Mouse (Mus musculus) ES-Bruce4 (cell line): ENCODE measurements around the gene Qrfpr. TPM values are rescaled to one million over a fixed set of nuclear protein-coding genes. Genes with fewer than 3 reads are reported as not detected.

ENCODE experiments used
- H3K27ac ChIP-seq: 2 replicates; pipeline ENCODE4 v1.5.1; 2012; ENCODE audit warnings: low read length, inconsistent platforms; ENCODE audit not compliant: insufficient read depth
- H3K27me3 ChIP-seq: 2 replicates; pipeline ENCODE4 v1.6.1; 2012; ENCODE audit warnings: mild to moderate bottlenecking, low read length, inconsistent platforms; ENCODE audit not compliant: control insufficient read depth, poor library complexity, insufficient read depth, severe bottlenecking
- H3K36me3 ChIP-seq: 2 replicates; pipeline ENCODE4 v1.6.1; 2012; ENCODE audit warnings: inconsistent platforms, mild to moderate bottlenecking, low read length, moderate library complexity; ENCODE audit not compliant: control insufficient read depth, poor library complexity, insufficient read depth, severe bottlenecking
- H3K4me1 ChIP-seq: one replicate; pipeline ENCODE4 v1.8.1; 2011; ENCODE audit warnings: low read length; ENCODE audit not compliant: control insufficient read depth, insufficient read depth
- H3K4me3 ChIP-seq: 2 replicates; pipeline ENCODE4 v1.5.1; 2011; ENCODE audit warnings: low read depth, mild to moderate bottlenecking, low read length
- H3K9ac ChIP-seq: 2 replicates; pipeline ENCODE4 v1.6.1; 2012; ENCODE audit warnings: low read depth, mild to moderate bottlenecking, inconsistent platforms; ENCODE audit not compliant: poor library complexity, severe bottlenecking
- H3K9me3 ChIP-seq: replicated peaks from 2 replicates; pipeline ENCODE4 v1.6.1; 2012; ENCODE audit warnings: mild to moderate bottlenecking, low read length, inconsistent platforms; ENCODE audit not compliant: control insufficient read depth, poor library complexity, insufficient read depth, severe bottlenecking
- CTCF ChIP-seq: IDR thresholded peaks from one replicate; pipeline ENCODE4 v1.8.1; 2011; ENCODE audit warnings: low read depth, low read length
- EP300 ChIP-seq: IDR thresholded peaks from 2 replicates; pipeline ENCODE4 v1.6.1; 2011; ENCODE audit warnings: low read depth, low read length; ENCODE audit not compliant: insufficient read depth
- POLR2A ChIP-seq: IDR thresholded peaks from one replicate; pipeline ENCODE4 v1.8.1; 2011; ENCODE audit warnings: low read length; ENCODE audit not compliant: insufficient read depth
- polyA plus RNA-seq: library from polyadenylated mRNA; stranded (reverse); fragments of >200 nt; gene quantifications from 2 replicates; pipeline ENCODE4 v1.2.4, GENCODE M21; 2011; ENCODE audit warnings: low read depth; ENCODE audit not compliant: missing spikeins, insufficient read depth, insufficient read length

Gene Qrfpr
- polyA plus RNA-seq, 1 experiment = not detected

DNA sequence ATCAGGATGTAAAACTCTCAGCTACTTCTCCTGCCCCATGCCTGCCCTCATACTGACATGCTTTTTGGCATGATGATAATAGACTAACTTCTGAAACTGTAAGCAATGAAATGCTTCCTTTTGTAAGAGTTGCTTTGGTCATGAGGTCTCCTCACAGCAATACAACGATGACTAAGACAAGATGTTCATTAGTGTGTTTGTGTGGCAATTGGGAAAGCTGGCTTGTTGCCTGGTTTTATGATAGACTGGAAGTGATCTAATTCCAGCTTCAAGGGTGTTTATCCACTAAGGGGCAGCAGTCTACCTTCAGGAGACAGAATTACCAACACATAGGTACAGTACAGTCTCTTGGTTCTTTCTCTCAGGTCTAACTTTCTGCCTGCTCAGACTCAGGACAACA is 5.1 kb upstream of the Qrfpr start:
- Histone ChIP-seq H3K4me1 (no peaks in the 10 kb centered on the region), H3K9ac (no peak overlapping the region), H3K9me3 (no peaks in the 10 kb centered on the region), H3K27ac (no peak overlapping the region), H3K4me3 (no peak overlapping the region), H3K36me3 (no peaks in the 10 kb centered on the region), H3K27me3 (peaks cover 1% of the 10 kb centered on the region; the same call in 1 of the 2 replicates)
- TF ChIP-seq POLR2A (no peak), CTCF (no peak), EP300 (no peak)

DNA sequence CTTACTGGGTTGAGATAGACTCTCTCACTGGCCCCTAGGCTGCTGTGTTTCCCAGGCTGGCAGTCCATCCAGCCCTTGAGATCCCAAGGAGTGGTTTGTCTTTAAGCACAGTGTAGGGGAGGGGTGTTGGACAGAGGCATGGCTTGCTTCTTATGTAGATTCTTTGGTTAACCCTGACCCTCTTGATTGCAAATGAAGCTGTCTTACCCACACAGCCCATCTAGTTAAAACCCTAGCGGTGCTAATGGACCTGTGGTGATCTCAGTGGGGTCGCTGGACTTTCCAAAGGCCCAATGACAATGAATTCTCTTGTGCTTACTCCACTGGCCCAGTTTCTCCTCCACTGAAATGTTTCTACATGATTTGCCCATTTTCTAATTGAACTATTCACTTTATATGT is 1.2 kb upstream of the Qrfpr start:
- no peak overlapping the region for H3K4me3 ChIP-seq
- H3K4me1 ChIP-seq = no peaks in the 10 kb centered on the region
- no peak for TF ChIP-seq CTCF
- TF ChIP-seq POLR2A = no peak
- no peak for TF ChIP-seq EP300
- no peaks in the 10 kb centered on the region for H3K9me3 ChIP-seq
- H3K27ac ChIP-seq = no peak overlapping the region
- no peaks in the 10 kb centered on the region for H3K36me3 ChIP-seq
- no peak overlapping the region for H3K9ac ChIP-seq
- peaks cover 3% of the 10 kb centered on the region; the same call in 1 of the 2 replicates for H3K27me3 ChIP-seq

DNA sequence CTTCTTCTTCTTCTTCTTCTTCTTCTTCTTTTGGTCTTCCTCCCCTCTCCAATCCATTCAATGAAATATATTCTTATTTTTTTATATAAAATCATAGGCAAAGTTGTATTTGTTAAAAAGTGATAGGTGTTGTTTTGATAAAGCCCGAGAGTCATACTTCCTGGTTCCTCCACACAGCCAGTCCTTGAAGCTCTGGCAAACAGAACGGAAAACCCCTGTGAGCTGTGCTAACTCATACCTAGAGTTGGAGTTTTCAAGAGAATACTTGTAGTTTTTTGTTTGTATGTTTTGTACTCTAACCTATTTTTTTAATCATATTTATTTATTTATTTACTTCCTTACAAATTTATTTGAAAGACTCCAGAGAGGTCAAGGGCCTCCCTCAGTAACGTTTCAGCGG is 9.4 kb downstream of the Qrfpr start:
- no peaks in the 10 kb centered on the region for H3K27me3 ChIP-seq

DNA sequence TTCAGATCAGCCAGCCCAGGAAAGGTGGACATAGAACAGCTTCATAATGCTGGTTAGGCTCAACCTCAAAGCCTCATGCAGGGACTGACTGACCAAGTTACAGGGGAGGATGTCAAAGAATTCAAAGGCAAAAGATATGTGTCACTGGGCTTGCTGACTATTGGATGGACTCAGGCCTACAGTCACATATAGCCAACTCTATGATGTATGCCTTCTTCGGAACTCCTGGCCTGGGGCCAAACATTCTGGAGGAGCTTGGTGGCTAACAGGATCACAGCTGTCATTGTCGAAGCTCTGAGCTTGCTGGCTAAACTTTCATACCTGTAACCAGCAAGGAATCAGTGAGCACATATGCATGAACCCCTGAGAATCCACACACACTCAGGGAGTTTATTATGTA is 11.2 kb downstream of the Qrfpr start:
- H3K9me3 ChIP-seq = no peaks in the 10 kb centered on the region
- no peak overlapping the region for H3K9ac ChIP-seq
- no peak overlapping the region for H3K4me3 ChIP-seq
- no peaks in the 10 kb centered on the region for H3K36me3 ChIP-seq
- H3K27ac ChIP-seq = no peak overlapping the region
- no peaks in the 10 kb centered on the region for H3K4me1 ChIP-seq
- no peak for TF ChIP-seq EP300
- no peak for TF ChIP-seq CTCF
- no peak for TF ChIP-seq POLR2A
- no peaks in the 10 kb centered on the region; the same call in 1 of the 2 replicates for H3K27me3 ChIP-seq

More for the DNA sequence above, 9.4 kb downstream of the Qrfpr start:
- H3K9ac ChIP-seq = no peak overlapping the region
- H3K36me3 ChIP-seq = no peaks in the 10 kb centered on the region
- H3K9me3 ChIP-seq = no peaks in the 10 kb centered on the region
- H3K4me1 ChIP-seq = no peaks in the 10 kb centered on the region
- H3K4me3 ChIP-seq = no peak overlapping the region
- no peak overlapping the region for H3K27ac ChIP-seq
- no peak for TF ChIP-seq POLR2A
- TF ChIP-seq EP300 = no peak
- no peak for TF ChIP-seq CTCF

DNA sequence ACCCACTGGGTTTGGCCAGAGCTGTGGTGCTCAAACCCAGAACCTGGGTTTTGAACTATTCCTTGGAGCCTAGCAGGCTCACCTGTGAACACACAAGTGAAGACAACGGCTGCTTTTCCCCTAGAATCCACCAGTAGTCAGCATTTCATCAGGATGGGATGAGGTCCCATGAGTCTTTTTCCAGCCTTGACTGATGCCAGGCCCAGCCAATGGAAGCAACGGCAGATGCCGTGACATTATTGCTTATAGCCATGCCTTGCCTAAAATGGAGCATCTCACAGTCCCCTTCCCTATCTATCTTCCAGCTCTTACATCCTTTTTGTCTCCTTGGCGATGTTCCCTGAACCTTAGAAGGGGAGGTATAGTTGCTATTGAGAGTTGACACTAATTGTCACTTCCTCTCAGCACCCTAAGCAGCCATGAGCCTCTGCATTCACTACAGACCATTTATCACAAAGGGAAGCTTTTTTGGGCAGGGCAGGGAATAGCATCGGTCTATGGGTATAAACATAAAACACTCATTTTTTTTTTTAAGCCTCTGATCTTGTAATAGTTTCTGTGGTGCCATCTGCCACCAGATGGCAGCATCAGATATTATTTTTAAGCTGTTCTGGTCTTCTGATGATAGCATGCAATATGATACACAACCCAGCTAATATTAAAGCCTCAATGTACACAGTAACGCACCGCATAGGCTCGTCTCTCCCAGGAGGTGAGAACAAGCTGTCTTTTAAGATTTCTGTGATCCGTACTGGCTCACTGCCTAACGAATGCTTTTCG is 12.1 kb downstream of the Qrfpr start:
- no peak for TF ChIP-seq EP300
- TF ChIP-seq CTCF = no peak
- no peak for TF ChIP-seq POLR2A
- Histone ChIP-seq H3K27ac (no peak overlapping the region), H3K9ac (no peak overlapping the region), H3K36me3 (no peaks in the 10 kb centered on the region), H3K4me3 (no peak overlapping the region), H3K27me3 (no peaks in the 10 kb centered on the region; the same call in 1 of the 2 replicates), H3K9me3 (no peaks in the 10 kb centered on the region), H3K4me1 (no peaks in the 10 kb centered on the region)

DNA sequence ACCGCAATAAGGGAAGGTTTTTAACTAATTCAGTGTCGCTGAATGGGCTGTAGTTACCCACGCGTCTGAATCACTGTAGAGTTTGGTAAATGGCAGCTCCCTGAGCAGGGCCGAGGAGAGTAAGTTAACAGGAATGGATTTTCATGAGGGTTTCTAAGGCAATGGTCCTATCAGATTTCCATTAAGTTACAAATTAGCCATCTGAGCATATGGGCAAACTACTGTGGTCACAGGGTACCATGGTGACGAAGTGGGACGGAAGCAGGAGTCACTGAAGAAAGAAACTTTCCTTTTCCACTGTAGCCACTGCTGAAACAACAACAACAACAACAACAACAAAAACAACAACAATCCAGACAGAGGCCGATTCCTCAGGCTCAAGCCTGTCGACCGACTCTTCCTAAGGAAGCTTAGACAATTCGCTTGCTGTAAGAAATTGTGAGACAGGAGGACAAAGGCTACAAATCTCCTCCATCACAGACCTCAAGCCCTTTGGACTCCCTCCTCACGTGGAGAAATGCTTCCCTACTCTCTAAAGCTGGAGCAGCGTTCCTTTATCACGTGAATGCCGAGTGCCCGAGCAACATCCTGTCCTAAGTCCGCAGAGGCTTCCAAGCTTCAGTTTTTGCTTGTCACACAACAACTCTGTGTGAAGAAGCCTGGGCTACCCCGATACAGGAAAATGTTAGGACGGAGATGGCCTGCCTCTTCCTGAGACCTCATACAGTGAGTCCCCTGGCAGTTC is 14.4 kb downstream of the Qrfpr start:
- Histone ChIP-seq H3K9ac (no peak overlapping the region), H3K9me3 (no peaks in the 10 kb centered on the region), H3K27ac (no peak overlapping the region), H3K27me3 (no peaks in the 10 kb centered on the region; the same call in 1 of the 2 replicates), H3K36me3 (no peaks in the 10 kb centered on the region), H3K4me1 (no peaks in the 10 kb centered on the region), H3K4me3 (no peak overlapping the region)
- TF ChIP-seq POLR2A = no peak
- TF ChIP-seq EP300 = no peak
- TF ChIP-seq CTCF = no peak
